Comparison of ENCODE assay signal across 8 mouse cellular contexts in genomic region chr2:26578369-26578768, GRCm38 (mm10). TPM values are rescaled to one million over a fixed set of nuclear protein-coding genes. Genes with fewer than 3 reads are reported as not detected.
DNase-seq lines count a peak whose midpoint lies in the region; ATAC-seq and TF ChIP-seq lines count a peak whose summit lies in the region.

No protein-coding gene starts in this region.

- peaks cover 59% of the 10 kb centered on the region for H3K4me1 ChIP-seq in hindbrain, embryonic 10.5 days (replicated peaks)
- peaks cover 5% of the 10 kb centered on the region; the same call in 1 of the 2 replicates for H3K4me1 ChIP-seq in hindbrain, embryonic 16.5 days (ENCODE audit: control insufficient read depth, insufficient read depth, low read depth, low read length)
- H3K4me1 ChIP-seq in kidney, adult 2 months (ENCODE audit: control insufficient read depth, insufficient read depth, low read length), result no peaks in the 10 kb centered on the region
- H3K4me1 ChIP-seq in lung, embryonic 16.5 days (replicated peaks; ENCODE audit: control insufficient read depth, insufficient read depth, low read length), result peaks cover 27% of the 10 kb centered on the region

- H3K9ac ChIP-seq in hindbrain, embryonic 16.5 days (ENCODE audit: low read depth, low read length), result no peak overlapping the region
- H3K9ac ChIP-seq in lung, embryonic 16.5 days (ENCODE audit: low read length), result peak overlapping the region; percentile 42

- DNase-seq in hindbrain, embryonic 10.5 days (ENCODE audit: low spot score), result no peak
- DNase-seq in kidney, adult 2 months, result peak; percentile 91
- no peak for DNase-seq in cerebellum, postnatal 36 days
- DNase-seq in spleen, postnatal 4 days (ENCODE audit: low spot score in 2 of 2), result no peak
- no peak for DNase-seq in cerebellum, adult 9-11 months

- H3K27me3 ChIP-seq in hindbrain, embryonic 10.5 days (ENCODE audit: insufficient read depth, poor library complexity, severe bottlenecking), result no peaks in the 10 kb centered on the region
- H3K27me3 ChIP-seq in hindbrain, embryonic 16.5 days (replicated peaks; ENCODE audit: control insufficient read depth, insufficient read depth, low read length), result no peaks in the 10 kb centered on the region
- no peaks in the 10 kb centered on the region for H3K27me3 ChIP-seq in kidney, adult 2 months (replicated peaks; ENCODE audit: control insufficient read depth, insufficient read depth, low read length)
- H3K27me3 ChIP-seq in lung, embryonic 16.5 days (ENCODE audit: control insufficient read depth, insufficient read depth, low read depth, low read length), result no peaks in the 10 kb centered on the region

- H3K27ac ChIP-seq in hindbrain, embryonic 10.5 days, result peak overlapping the region; percentile 82
- H3K27ac ChIP-seq in hindbrain, embryonic 16.5 days (ENCODE audit: low read depth, low read length), result no peak overlapping the region
- peak overlapping the region; percentile 78 for H3K27ac ChIP-seq in kidney, adult 2 months (ENCODE audit: insufficient read depth, low read depth, low read length)
- H3K27ac ChIP-seq in lung, embryonic 16.5 days (ENCODE audit: low read length), result peak overlapping the region; percentile 67

- no peak for TF ChIP-seq CTCF in kidney, adult 2 months (conservative IDR thresholded peaks at IDR 0.05; ENCODE audit: insufficient read depth, insufficient read length, low read depth, low read length)

- TF ChIP-seq POLR2A in kidney, adult 2 months (IDR thresholded peaks at IDR 0.05; ENCODE audit: low read depth, low read length), result no peak

- H3K4me3 ChIP-seq in hindbrain, embryonic 10.5 days, result no peak overlapping the region
- no peak overlapping the region for H3K4me3 ChIP-seq in hindbrain, embryonic 16.5 days (ENCODE audit: low read length)
- H3K4me3 ChIP-seq in kidney, adult 2 months (ENCODE audit: insufficient read depth, low read depth, low read length), result no peak overlapping the region
- no peak overlapping the region for H3K4me3 ChIP-seq in lung, embryonic 16.5 days (ENCODE audit: low read length)

- WGBS in hindbrain, embryonic 10.5 days, result 48% methylated on average over 6 of the region's 6 CpGs
- 43% methylated on average over 6 of the region's 6 CpGs for WGBS in hindbrain, embryonic 16.5 days
- 57% methylated on average over 6 of the region's 6 CpGs for WGBS in kidney, adult 2 months
- WGBS in lung, embryonic 16.5 days, result 39% methylated on average over 6 of the region's 6 CpGs

- no peaks in the 10 kb centered on the region for H3K36me3 ChIP-seq in hindbrain, embryonic 10.5 days
- no peaks in the 10 kb centered on the region for H3K36me3 ChIP-seq in hindbrain, embryonic 16.5 days (ENCODE audit: control insufficient read depth, insufficient read depth, low read length)
- H3K36me3 ChIP-seq in kidney, adult 2 months (ENCODE audit: control insufficient read depth, insufficient read depth, low read length), result no peaks in the 10 kb centered on the region
- no peaks in the 10 kb centered on the region for H3K36me3 ChIP-seq in lung, embryonic 16.5 days (ENCODE audit: control insufficient read depth, insufficient read depth, low read length)

- ATAC-seq in hindbrain, embryonic 16.5 days, result no peak
- peak; percentile 84 for ATAC-seq in granulocyte monocyte progenitor cell, adult 5-6 weeks (replicated peaks; ENCODE audit: poor library complexity, severe bottlenecking)
- peak; percentile 50 for ATAC-seq in lung, embryonic 16.5 days (ENCODE audit: low read depth)

- H3K9me3 ChIP-seq in hindbrain, embryonic 10.5 days, result no peaks in the 10 kb centered on the region
- no peaks in the 10 kb centered on the region for H3K9me3 ChIP-seq in hindbrain, embryonic 16.5 days (ENCODE audit: control insufficient read depth, low read length)
- no peaks in the 10 kb centered on the region for H3K9me3 ChIP-seq in lung, embryonic 16.5 days (ENCODE audit: control insufficient read depth, low read length)

- no peak overlapping the region for H3K4me2 ChIP-seq in hindbrain, embryonic 16.5 days (ENCODE audit: low read length)
- H3K4me2 ChIP-seq in lung, embryonic 16.5 days (ENCODE audit: low read depth, low read length), result no peak overlapping the region; the same call in 1 of the 2 replicates

RNA-seq across cellular contexts. Expression of gene Egfl7, which starts 1.4 kb away (rescaled TPM):
- polyA plus RNA-seq in hindbrain, embryonic 10.5 days (2016; fragmentation: Nextera tagmentation; extraction: Ambion mirVana), result 78.3 and 101 TPM in 2 replicates
- polyA plus RNA-seq in hindbrain, embryonic 16.5 days (2015; fragmentation: Nextera tagmentation; extraction: Ambion mirVana), result 75.4 and 76.2 TPM in 2 replicates
- 22.7 and 32.6 TPM in 2 replicates for total RNA-seq in granulocyte monocyte progenitor cell, adult 5-6 weeks (2014; fragmentation: Nextera tagmentation)
- 9.6 and 20.4 TPM in 2 replicates for total RNA-seq in granulocyte monocyte progenitor cell, adult 5-6 weeks (2017)
- 297 and 304 TPM in 2 replicates for polyA plus RNA-seq in kidney, adult 2 months (2012; rRNA removed)
- 371 and 375 TPM in 2 replicates for polyA plus RNA-seq in lung, embryonic 16.5 days (2015; fragmentation: Nextera tagmentation; extraction: Ambion mirVana)

RNA-seq across cellular contexts. Expression of gene Gm20532, which starts 8.1 kb away (rescaled TPM):
- not detected in 2 replicates for polyA plus RNA-seq in hindbrain, embryonic 10.5 days (2016; fragmentation: Nextera tagmentation; extraction: Ambion mirVana)
- not detected in 2 replicates for polyA plus RNA-seq in hindbrain, embryonic 16.5 days (2015; fragmentation: Nextera tagmentation; extraction: Ambion mirVana)
- total RNA-seq in granulocyte monocyte progenitor cell, adult 5-6 weeks (2014; fragmentation: Nextera tagmentation), result not detected in 2 replicates
- total RNA-seq in granulocyte monocyte progenitor cell, adult 5-6 weeks (2017), result not detected in 2 replicates
- polyA plus RNA-seq in kidney, adult 2 months (2012; rRNA removed), result not detected in 2 replicates
- polyA plus RNA-seq in lung, embryonic 16.5 days (2015; fragmentation: Nextera tagmentation; extraction: Ambion mirVana), result not detected in 2 replicates

RNA-seq across cellular contexts. Expression of gene Agpat2, which starts 25.8 kb away (rescaled TPM):
- 12.3 and 13.5 TPM in 2 replicates for polyA plus RNA-seq in hindbrain, embryonic 10.5 days (2016; fragmentation: Nextera tagmentation; extraction: Ambion mirVana)
- 6.2 and 7.2 TPM in 2 replicates for polyA plus RNA-seq in hindbrain, embryonic 16.5 days (2015; fragmentation: Nextera tagmentation; extraction: Ambion mirVana)
- 42.4 and 46.7 TPM in 2 replicates for total RNA-seq in granulocyte monocyte progenitor cell, adult 5-6 weeks (2014; fragmentation: Nextera tagmentation)
- 50.2 and 55.2 TPM in 2 replicates for total RNA-seq in granulocyte monocyte progenitor cell, adult 5-6 weeks (2017)
- 165 and 192 TPM in 2 replicates for polyA plus RNA-seq in kidney, adult 2 months (2012; rRNA removed)
- 43.0 and 44.8 TPM in 2 replicates for polyA plus RNA-seq in lung, embryonic 16.5 days (2015; fragmentation: Nextera tagmentation; extraction: Ambion mirVana)

RNA-seq across cellular contexts. Expression of gene Fam69b, which starts 49.9 kb away (rescaled TPM):
- 32.8 and 48.5 TPM in 2 replicates for polyA plus RNA-seq in hindbrain, embryonic 10.5 days (2016; fragmentation: Nextera tagmentation; extraction: Ambion mirVana)
- polyA plus RNA-seq in hindbrain, embryonic 16.5 days (2015; fragmentation: Nextera tagmentation; extraction: Ambion mirVana), result 153 and 156 TPM in 2 replicates
- total RNA-seq in granulocyte monocyte progenitor cell, adult 5-6 weeks (2014; fragmentation: Nextera tagmentation), result 11.1 and 13.9 TPM in 2 replicates
- total RNA-seq in granulocyte monocyte progenitor cell, adult 5-6 weeks (2017), result 8.3 and 9.3 TPM in 2 replicates
- 12.2 and 14.5 TPM in 2 replicates for polyA plus RNA-seq in kidney, adult 2 months (2012; rRNA removed)
- 16.5 and 17.1 TPM in 2 replicates for polyA plus RNA-seq in lung, embryonic 16.5 days (2015; fragmentation: Nextera tagmentation; extraction: Ambion mirVana)
